Mouse (Mus musculus) olfactory bulb, adult 2 months (tissue): ENCODE data around the gene Khnyn.

Experiments used
- CTCF ChIP-seq: fragments of 200-500 bp; IDR thresholded peaks from 2 replicates; pipeline ENCODE4 v1.5.1; 2012; ENCODE audit warnings: low read depth, mild to moderate bottlenecking, low read length, moderate library complexity; ENCODE audit not compliant: insufficient read depth
- POLR2A ChIP-seq: fragments of 200-500 bp; IDR thresholded peaks from 2 replicates; pipeline ENCODE4 v1.6.1; 2012; ENCODE audit warnings: mild to moderate bottlenecking, low read depth, low read length, moderate library complexity; ENCODE audit not compliant: insufficient read depth

DNA sequence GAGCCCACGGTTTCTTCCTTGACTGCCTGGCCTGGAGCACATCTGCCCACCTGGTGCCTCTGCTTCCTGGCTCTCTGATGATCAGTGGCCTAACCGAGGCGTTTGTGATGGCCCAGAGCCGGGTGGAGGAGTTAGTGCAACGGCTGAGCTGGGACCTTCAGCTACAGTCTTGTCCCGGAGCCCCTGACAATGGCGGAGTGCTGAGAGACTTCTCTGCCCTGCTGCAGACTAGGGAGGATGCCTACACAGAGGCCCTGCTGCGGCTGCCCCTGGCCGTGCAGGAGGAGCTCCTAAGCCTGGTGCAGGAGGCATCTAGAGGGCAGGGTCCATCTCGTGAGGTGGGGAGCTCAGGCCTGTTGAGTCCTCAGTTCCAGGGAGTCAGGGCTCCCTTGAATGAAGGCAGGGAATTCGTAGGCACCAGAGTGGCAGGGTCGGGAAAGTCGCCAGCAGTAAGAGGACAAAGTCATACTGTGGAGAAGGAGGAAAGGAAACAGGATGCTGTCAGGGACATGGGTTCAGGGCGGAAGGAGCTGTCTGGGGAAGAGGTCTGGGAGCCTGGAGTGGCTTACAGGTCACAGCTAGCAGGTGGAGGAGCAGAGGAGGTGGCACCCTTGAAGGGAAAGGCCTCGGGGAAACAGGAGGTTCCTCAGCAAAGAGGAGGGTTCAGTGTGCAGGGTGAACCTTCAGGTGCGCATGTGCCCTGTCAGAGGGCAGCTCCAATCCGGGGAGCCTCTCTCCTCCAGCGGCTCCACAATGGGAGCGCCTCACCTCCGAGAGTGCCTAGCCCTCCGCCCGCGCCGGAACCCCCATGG is 2.0 kb downstream of the Khnyn start:
- TF ChIP-seq CTCF (no peak), POLR2A (no peak)
